Mouse (Mus musculus) spleen, adult 12 weeks (tissue): Measurements from ENCODE around the gene Cuedc1.
"Not testable (repeated sequence)": the region's sequence is repeated elsewhere in the genome, so short reads cannot be mapped to it uniquely, and the experiment has no call there.

Source experiments
- DNase-seq: peaks from one replicate; pipeline ENCODE4 v3.0.0; 2022; ENCODE audit warnings: low spot score

Cuedc1 gene

GRCm38 (mm10) chr11:88172601-88173325 is 74.9 kb downstream of the Cuedc1 start:
- no peak for DNase-seq

- no peak for DNase-seq
Measured at GRCm38 (mm10) chr11:88173386-88174025, 75.6 kb downstream of the Cuedc1 start.

GRCm38 (mm10) chr11:88180467-88180958 is 82.7 kb downstream of the Cuedc1 start:
- DNase-seq, result no peak

- DNase-seq, result no peak
Measured at GRCm38 (mm10) chr11:88180959-88181619, 83.2 kb downstream of the Cuedc1 start.

GRCm38 (mm10) chr11:88184632-88185180 is 86.8 kb downstream of the Cuedc1 start:
- DNase-seq, result no peak

- no peak for DNase-seq
Measured at GRCm38 (mm10) chr11:88186078-88186946, 88.5 kb downstream of the Cuedc1 start.

- DNase-seq, result no peak
Measured at GRCm38 (mm10) chr11:88186947-88187243, 89.0 kb downstream of the Cuedc1 start.

GRCm38 (mm10) chr11:88187417-88188133 is 89.7 kb downstream of the Cuedc1 start:
- DNase-seq, result peak; percentile 55

- DNase-seq, result no peak
Measured at GRCm38 (mm10) chr11:88188216-88188615, 90.4 kb downstream of the Cuedc1 start.

GRCm38 (mm10) chr11:88188635-88189034 is 90.8 kb downstream of the Cuedc1 start:
- DNase-seq, result no peak

GRCm38 (mm10) chr11:88192595-88192994 is 94.7 kb downstream of the Cuedc1 start:
- no peak for DNase-seq

- no peak for DNase-seq
Measured at GRCm38 (mm10) chr11:88193098-88193823, 95.4 kb downstream of the Cuedc1 start.

- no peak for DNase-seq
Measured at GRCm38 (mm10) chr11:88193824-88194696, 96.2 kb downstream of the Cuedc1 start.

- not testable (repeated sequence) for DNase-seq
Measured at GRCm38 (mm10) chr11:88195699-88196098, 97.8 kb downstream of the Cuedc1 start.

- no peak for DNase-seq
Measured at GRCm38 (mm10) chr11:88197153-88197576, 99.3 kb downstream of the Cuedc1 start.

- no peak for DNase-seq
Measured at GRCm38 (mm10) chr11:88198223-88198622, 100.4 kb downstream of the Cuedc1 start.

GRCm38 (mm10) chr11:88201172-88201571 is 103.3 kb downstream of the Cuedc1 start:
- DNase-seq, result no peak

- DNase-seq, result no peak
Measured at GRCm38 (mm10) chr11:88202077-88202476, 104.2 kb downstream of the Cuedc1 start.
